Mouse (Mus musculus): ENCODE results near the gene Cdkn2c. TPM values are rescaled to one million over a fixed set of nuclear protein-coding genes. Genes with fewer than 3 reads are reported as not detected.

Cdkn2c gene
- polyA plus RNA-seq, 1 experiment from 2014 or later: 10.6 TPM

- Histone ChIP-seq H3K36me3 (no peaks in the 10 kb centered on the region), H3K4me2 (no peak overlapping the region), H3K4me3 (replicated peaks) (no peak overlapping the region), H3K27ac (no peak overlapping the region), H3K4me1 (peaks cover 13% of the 10 kb centered on the region), H3K9me3 (no peaks in the 10 kb centered on the region), H3K27me3 (replicated peaks) (peaks cover 32% of the 10 kb centered on the region), H3K9ac (no peak overlapping the region)
- WGBS: 48% methylated on average over 2 of the region's 2 CpGs
- ATAC-seq (ENCODE audit: insufficient read depth, low FRiP score, low read depth): no peak
Observed at GRCm38 (mm10) chr4:109655738-109656137, 11.3 kb downstream of the Cdkn2c start.

- peaks cover 13% of the 10 kb centered on the region for H3K4me1 ChIP-seq
- ATAC-seq (ENCODE audit: insufficient read depth, low FRiP score, low read depth): no peak
- H3K9me3 ChIP-seq: no peaks in the 10 kb centered on the region
- H3K27ac ChIP-seq: no peak overlapping the region
- 54% methylated on average over 2 of the region's 2 CpGs for WGBS
- no peak overlapping the region for H3K4me3 ChIP-seq (replicated peaks)
- no peaks in the 10 kb centered on the region for H3K36me3 ChIP-seq
- no peak overlapping the region for H3K9ac ChIP-seq
- H3K4me2 ChIP-seq: no peak overlapping the region
- H3K27me3 ChIP-seq (replicated peaks): peaks cover 26% of the 10 kb centered on the region
Observed at GRCm38 (mm10) chr4:109654701-109655100, 12.3 kb downstream of the Cdkn2c start.

GRCm38 (mm10) chr4:109653251-109653650 lies 13.7 kb downstream of the Cdkn2c start:
- Histone ChIP-seq H3K36me3 (no peaks in the 10 kb centered on the region), H3K4me3 (replicated peaks) (no peak overlapping the region), H3K4me1 (peaks cover 13% of the 10 kb centered on the region), H3K4me2 (no peak overlapping the region), H3K27ac (no peak overlapping the region), H3K9me3 (no peaks in the 10 kb centered on the region), H3K27me3 (replicated peaks) (peaks cover 22% of the 10 kb centered on the region), H3K9ac (no peak overlapping the region)
- ATAC-seq (ENCODE audit: insufficient read depth, low FRiP score, low read depth): no peak

- no peak for ATAC-seq (ENCODE audit: insufficient read depth, low FRiP score, low read depth)
- H3K27ac ChIP-seq: no peak overlapping the region
Observed at GRCm38 (mm10) chr4:109649331-109649730, 17.7 kb downstream of the Cdkn2c start.

GRCm38 (mm10) chr4:109647281-109647680 lies 19.7 kb downstream of the Cdkn2c start:
- Histone ChIP-seq H3K4me3 (replicated peaks) (no peak overlapping the region), H3K27me3 (replicated peaks) (no peaks in the 10 kb centered on the region), H3K36me3 (no peaks in the 10 kb centered on the region), H3K27ac (no peak overlapping the region), H3K4me2 (no peak overlapping the region), H3K4me1 (no peaks in the 10 kb centered on the region), H3K9me3 (no peaks in the 10 kb centered on the region), H3K9ac (no peak overlapping the region)
- 53% methylated on average over 4 of the region's 4 CpGs for WGBS
- ATAC-seq (ENCODE audit: insufficient read depth, low FRiP score, low read depth): no peak

More at GRCm38 (mm10) chr4:109649331-109649730, 17.7 kb downstream of the Cdkn2c start:
- Histone ChIP-seq H3K36me3 (no peaks in the 10 kb centered on the region), H3K4me3 (replicated peaks) (no peak overlapping the region), H3K9ac (no peak overlapping the region), H3K4me1 (no peaks in the 10 kb centered on the region), H3K4me2 (no peak overlapping the region), H3K9me3 (no peaks in the 10 kb centered on the region), H3K27me3 (replicated peaks) (0 out of 2 replicates have a peak, but pooled peaks cover 3% of the 10 kb centered on the region)
- WGBS: 73% methylated on average over 5 of the region's 5 CpGs

- Histone ChIP-seq H3K27me3 (replicated peaks) (no peaks in the 10 kb centered on the region), H3K4me1 (no peaks in the 10 kb centered on the region)
- no peak for ATAC-seq (ENCODE audit: insufficient read depth, low FRiP score, low read depth)
Observed at GRCm38 (mm10) chr4:109641451-109641850, 25.5 kb downstream of the Cdkn2c start.

GRCm38 (mm10) chr4:109640141-109640540 lies 26.8 kb downstream of the Cdkn2c start:
- H3K36me3 ChIP-seq: no peaks in the 10 kb centered on the region
- no peak overlapping the region for H3K27ac ChIP-seq
- no peak overlapping the region for H3K4me3 ChIP-seq (replicated peaks)
- no peak overlapping the region for H3K4me2 ChIP-seq
- no peaks in the 10 kb centered on the region for H3K27me3 ChIP-seq (replicated peaks)
- no peak overlapping the region for H3K9ac ChIP-seq
- no peak for ATAC-seq (ENCODE audit: insufficient read depth, low FRiP score, low read depth)
- WGBS: 78% methylated on average over 7 of the region's 7 CpGs
- H3K9me3 ChIP-seq: no peaks in the 10 kb centered on the region
- no peaks in the 10 kb centered on the region for H3K4me1 ChIP-seq

More at GRCm38 (mm10) chr4:109641451-109641850, 25.5 kb downstream of the Cdkn2c start:
- H3K4me3 ChIP-seq (replicated peaks): no peak overlapping the region
- no peaks in the 10 kb centered on the region for H3K9me3 ChIP-seq
- H3K9ac ChIP-seq: no peak overlapping the region
- WGBS: 73% methylated on average over 3 of the region's 3 CpGs
- H3K27ac ChIP-seq: no peak overlapping the region
- H3K36me3 ChIP-seq: no peaks in the 10 kb centered on the region
- H3K4me2 ChIP-seq: no peak overlapping the region

GRCm38 (mm10) chr4:109639356-109639755 lies 27.6 kb downstream of the Cdkn2c start:
- Histone ChIP-seq H3K27ac (no peak overlapping the region), H3K4me1 (no peaks in the 10 kb centered on the region), H3K9ac (no peak overlapping the region), H3K9me3 (no peaks in the 10 kb centered on the region), H3K4me2 (no peak overlapping the region), H3K36me3 (no peaks in the 10 kb centered on the region), H3K4me3 (replicated peaks) (no peak overlapping the region), H3K27me3 (replicated peaks) (no peaks in the 10 kb centered on the region)
- WGBS: 84% methylated on average over 9 of the region's 9 CpGs
- no peak for ATAC-seq (ENCODE audit: insufficient read depth, low FRiP score, low read depth)

GRCm38 (mm10) chr4:109634971-109635370 lies 32.0 kb downstream of the Cdkn2c start:
- H3K9ac ChIP-seq: no peak overlapping the region
- H3K9me3 ChIP-seq: no peaks in the 10 kb centered on the region
- no peaks in the 10 kb centered on the region for H3K36me3 ChIP-seq
- no peak overlapping the region for H3K4me3 ChIP-seq (replicated peaks)
- no peak overlapping the region for H3K4me2 ChIP-seq
- no peaks in the 10 kb centered on the region for H3K27me3 ChIP-seq (replicated peaks)
- ATAC-seq (ENCODE audit: insufficient read depth, low FRiP score, low read depth): no peak
- no peak overlapping the region for H3K27ac ChIP-seq
- 86% methylated on average over 2 of the region's 2 CpGs for WGBS
- no peaks in the 10 kb centered on the region for H3K4me1 ChIP-seq

- H3K4me2 ChIP-seq: no peak overlapping the region
- 72% methylated on average over 4 of the region's 4 CpGs for WGBS
- no peaks in the 10 kb centered on the region for H3K36me3 ChIP-seq
- no peaks in the 10 kb centered on the region for H3K4me1 ChIP-seq
- no peak overlapping the region for H3K4me3 ChIP-seq (replicated peaks)
- no peak overlapping the region for H3K9ac ChIP-seq
- ATAC-seq (ENCODE audit: insufficient read depth, low FRiP score, low read depth): no peak
- no peaks in the 10 kb centered on the region for H3K27me3 ChIP-seq (replicated peaks)
- H3K27ac ChIP-seq: no peak overlapping the region
- H3K9me3 ChIP-seq: no peaks in the 10 kb centered on the region
Observed at GRCm38 (mm10) chr4:109631029-109631428, 36.0 kb downstream of the Cdkn2c start.

- H3K9me3 ChIP-seq: no peaks in the 10 kb centered on the region
Observed at GRCm38 (mm10) chr4:109630215-109630614, 36.8 kb downstream of the Cdkn2c start.

GRCm38 (mm10) chr4:109612596-109612995 lies 54.4 kb downstream of the Cdkn2c start:
- Histone ChIP-seq H3K27me3 (replicated peaks) (no peaks in the 10 kb centered on the region), H3K4me3 (replicated peaks) (no peak overlapping the region), H3K9ac (no peak overlapping the region), H3K9me3 (no peaks in the 10 kb centered on the region), H3K27ac (no peak overlapping the region), H3K4me1 (no peaks in the 10 kb centered on the region), H3K4me2 (no peak overlapping the region), H3K36me3 (no peaks in the 10 kb centered on the region)
- 68% methylated on average over 4 of the region's 4 CpGs for WGBS
- no peak for ATAC-seq (ENCODE audit: insufficient read depth, low FRiP score, low read depth)

More at GRCm38 (mm10) chr4:109630215-109630614, 36.8 kb downstream of the Cdkn2c start:
- H3K4me1 ChIP-seq: no peaks in the 10 kb centered on the region
- no peak for ATAC-seq (ENCODE audit: insufficient read depth, low FRiP score, low read depth)
- H3K4me3 ChIP-seq (replicated peaks): no peak overlapping the region
- H3K27ac ChIP-seq: no peak overlapping the region
- no peaks in the 10 kb centered on the region for H3K36me3 ChIP-seq
- no peaks in the 10 kb centered on the region for H3K27me3 ChIP-seq (replicated peaks)
- H3K9ac ChIP-seq: no peak overlapping the region
- no peak overlapping the region for H3K4me2 ChIP-seq
- 52% methylated on average over 2 of the region's 2 CpGs for WGBS
